29 mouse cellular contexts compared by ENCODE assay signal in genomic region chr3:32512686-32513284, GRCm38 (mm10). TPM values are rescaled to one million over a fixed set of nuclear protein-coding genes. Genes with fewer than 3 reads are reported as not detected.
DNase-seq lines count a peak whose midpoint lies in the region; ATAC-seq and TF ChIP-seq lines count a peak whose summit lies in the region.
"Had no signal": no experiment of that assay in that cellular context is flagged by ENCODE, and none has a peak within 500 bp of the region (broad histone marks: within the 10 kb centered on the region; RNA-seq: fewer than 3 reads in every experiment).

No protein-coding gene starts in this region.

- no peak for TF ChIP-seq CTCF in MEL (IDR thresholded peaks at IDR 0.05 in 2 of 3, conservative IDR thresholded peaks at IDR 0.05 in 1 of 3; ENCODE audit: control insufficient read depth in 1 of 3, insufficient read depth in 1 of 3, low read depth in 2 of 3, low read length in 3 of 3, poor library complexity in 1 of 3, severe bottlenecking in 1 of 3)

- no peak for TF ChIP-seq RAD21 in MEL (IDR thresholded peaks at IDR 0.05; ENCODE audit: low read depth, low read length)

- H3K4me3 ChIP-seq in MEL (ENCODE audit: control insufficient read depth in 1 of 2, insufficient read depth in 1 of 2, low read depth in 2 of 2, low read length in 2 of 2): peak overlapping the region in 1 of 2 experiments; percentile 53; a peak in 1 of 4 replicates
- peak overlapping the region; percentile 24; the same call in 1 of the 2 replicates for H3K4me3 ChIP-seq in liver, embryonic 11.5 days (ENCODE audit: low read depth, low read length)
- peak overlapping the region; percentile 26 for H3K4me3 ChIP-seq in liver, embryonic 16.5 days (ENCODE audit: low read depth, low read length)
- H3K4me3 ChIP-seq: embryonic facial prominence, embryonic 10.5 days; embryonic facial prominence, embryonic 15.5 days; gastrocnemius, adult 2 months; hindbrain, embryonic 13.5 days; left cerebral cortex, adult 2 months; limb, embryonic 13.5 days; neural tube, embryonic 13.5 days had no signal

- H3K4me2 ChIP-seq in liver, embryonic 11.5 days: peak overlapping the region; percentile 83
- H3K4me2 ChIP-seq in liver, embryonic 16.5 days (ENCODE audit: low read depth, low read length): peak overlapping the region; percentile 97
- H3K4me2 ChIP-seq: embryonic facial prominence, embryonic 15.5 days had no signal

- peak overlapping the region; percentile 5; the same call in 1 of the 2 replicates for H3K27ac ChIP-seq in MEL (ENCODE audit: control insufficient read depth, low read depth, low read length)
- peak overlapping the region; percentile 88 for H3K27ac ChIP-seq in liver, embryonic 11.5 days (ENCODE audit: low read depth, low read length)
- peak overlapping the region; percentile 93 for H3K27ac ChIP-seq in liver, embryonic 16.5 days (ENCODE audit: low read length)
- H3K27ac ChIP-seq: embryonic facial prominence, embryonic 10.5 days; embryonic facial prominence, embryonic 15.5 days; gastrocnemius, adult 2 months; heart, embryonic 10.5 days; hindbrain, embryonic 13.5 days; left cerebral cortex, adult 2 months; limb, embryonic 13.5 days; midbrain, embryonic 13.5 days; neural tube, embryonic 13.5 days had no signal

- no peaks in the 10 kb centered on the region for H3K9me3 ChIP-seq in MEL (replicated peaks; ENCODE audit: insufficient read depth, low read length)
- no peaks in the 10 kb centered on the region for H3K9me3 ChIP-seq in liver, embryonic 11.5 days (ENCODE audit: control insufficient read depth, low read length)
- H3K9me3 ChIP-seq in liver, embryonic 16.5 days (replicated peaks; ENCODE audit: control insufficient read depth, low read length): no peaks in the 10 kb centered on the region
- H3K9me3 ChIP-seq: embryonic facial prominence, embryonic 10.5 days; embryonic facial prominence, embryonic 15.5 days; heart, embryonic 10.5 days; hindbrain, embryonic 13.5 days; limb, embryonic 13.5 days; midbrain, embryonic 13.5 days; neural tube, embryonic 13.5 days had no signal

- H3K79me2 ChIP-seq in MEL (ENCODE audit: control insufficient read depth, insufficient read depth, low read length, poor library complexity): peaks cover 23% of the 10 kb centered on the region

- peak in 1 of 2 experiments; percentile 45; a peak in 1 of 4 replicates for TF ChIP-seq EP300 in MEL (IDR thresholded peaks at IDR 0.05; ENCODE audit: low read depth in 1 of 2, low read length in 2 of 2)

- H3K9ac ChIP-seq in MEL (ENCODE audit: control insufficient read depth, low read depth, low read length, poor library complexity, severe bottlenecking): peak overlapping the region; percentile 9; the same call in 1 of the 2 replicates
- peak overlapping the region; percentile 51 for H3K9ac ChIP-seq in liver, embryonic 11.5 days (ENCODE audit: low read depth, low read length)
- H3K9ac ChIP-seq in liver, embryonic 16.5 days (ENCODE audit: low read depth, low read length): peak overlapping the region; percentile 44
- H3K9ac ChIP-seq: embryonic facial prominence, embryonic 15.5 days; hindbrain, embryonic 13.5 days; limb, embryonic 13.5 days; midbrain, embryonic 13.5 days had no signal

- H3K4me1 ChIP-seq in MEL (ENCODE audit: control insufficient read depth in 1 of 2, insufficient read depth in 2 of 2, low read length in 2 of 2): peaks cover 14 to 18% of the 10 kb centered on the region in 2 experiments
- peaks cover 4% of the 10 kb centered on the region for H3K4me1 ChIP-seq in liver, embryonic 11.5 days (replicated peaks; ENCODE audit: control insufficient read depth, insufficient read depth, low read length)
- H3K4me1 ChIP-seq in liver, embryonic 16.5 days (ENCODE audit: control insufficient read depth, low read depth, low read length): peaks cover 35% of the 10 kb centered on the region

- WGBS in liver, embryonic 11.5 days: 63% methylated on average over 7 of the region's 7 CpGs
- WGBS in liver, embryonic 16.5 days (ENCODE audit: insufficient replicate concordance): 30% methylated on average over 7 of the region's 7 CpGs

- no peak for TF ChIP-seq POLR2A in MEL (IDR thresholded peaks at IDR 0.05; ENCODE audit: control insufficient read depth in 1 of 2, insufficient read depth in 1 of 2, low read depth in 1 of 2, low read length in 2 of 2, poor library complexity in 1 of 2)

- H3K36me3 ChIP-seq in MEL (ENCODE audit: control insufficient read depth in 1 of 2, insufficient read depth in 2 of 2, low read length in 2 of 2): peaks cover 6 to 20% of the 10 kb centered on the region in 2 experiments
- H3K36me3 ChIP-seq in liver, embryonic 11.5 days (ENCODE audit: control insufficient read depth, insufficient read depth, low read length): peaks cover 17% of the 10 kb centered on the region
- peaks cover 7% of the 10 kb centered on the region for H3K36me3 ChIP-seq in liver, embryonic 16.5 days (ENCODE audit: control insufficient read depth, insufficient read depth)

- DNase-seq in MEL (ENCODE audit: low read depth, low spot score): peak; percentile 52
- peak; percentile 50 for DNase-seq in c-Kit-positive CD71-positive TER-119-negative erythroid progenitor cells, embryonic 14.5 days (ENCODE audit: low read depth)
- DNase-seq in liver, embryonic 11.5 days (ENCODE audit: low spot score): no peak
- no peak for DNase-seq in left cerebral cortex, adult 8-10 months (ENCODE audit: low spot score in 2 of 2)
- DNase-seq in gastrocnemius, postnatal 25 days: no peak
- DNase-seq: adrenal gland, postnatal 10 days; B cell, adult 2 months; cerebellum, adult 18-20 months; cerebellum, postnatal 14 days; gastrocnemius, adult 2 months; heart, postnatal 4 days; kidney, postnatal 14 days; lung, adult 2 months; thymus, adult 2 months; thymus, postnatal 36 days had no signal

- no peak for ATAC-seq in liver, embryonic 11.5 days (replicated peaks; ENCODE audit: low FRiP score)
- ATAC-seq in liver, embryonic 16.5 days (ENCODE audit: low read depth): no peak
- no peak for ATAC-seq in inflammation-experienced regulatory T-cells, adult 6 months
- ATAC-seq: forebrain, embryonic 14.5 days; intestine, postnatal 0 days; midbrain, embryonic 13.5 days had no signal

- H3K27me3 ChIP-seq in MEL (ENCODE audit: control insufficient read depth in 1 of 2, insufficient read depth in 2 of 2, low read length in 2 of 2): no peaks in the 10 kb centered on the region
- H3K27me3 ChIP-seq in liver, embryonic 11.5 days (replicated peaks; ENCODE audit: control insufficient read depth, insufficient read depth, low read length): no peaks in the 10 kb centered on the region
- no peaks in the 10 kb centered on the region for H3K27me3 ChIP-seq in liver, embryonic 16.5 days (ENCODE audit: control insufficient read depth, insufficient read depth, low read depth, low read length)
- H3K27me3 ChIP-seq: embryonic facial prominence, embryonic 15.5 days; hindbrain, embryonic 13.5 days; limb, embryonic 13.5 days; midbrain, embryonic 13.5 days; neural tube, embryonic 13.5 days had no signal

TF ChIP-seq in MEL, 35 proteins besides CTCF, POLR2A, EP300 and RAD21 (continues in another document):
- TF ChIP-seq KAT2A (conservative IDR thresholded peaks at IDR 0.05; ENCODE audit: low read depth, low read length) (no peak), UBTF (IDR thresholded peaks at IDR 0.05; ENCODE audit: borderline replicate concordance, insufficient read depth, low read depth, low read length) (no peak), USF1 (IDR thresholded peaks at IDR 0.05; ENCODE audit: low read depth, low read length) (peak; percentile 52; the same call in 1 of the 2 replicates), TCF12 (IDR thresholded peaks at IDR 0.05; ENCODE audit: low read depth, low read length) (no peak), MYC (IDR thresholded peaks at IDR 0.05; ENCODE audit: low read depth, low read length) (no peak), NRF1 (IDR thresholded peaks at IDR 0.05; ENCODE audit: insufficient read depth, low read depth, low read length, poor library complexity, severe bottlenecking) (no peak), MAX (IDR thresholded peaks at IDR 0.05; ENCODE audit: low read length) (no peak), MXI1 (IDR thresholded peaks at IDR 0.05; ENCODE audit: low read depth, low read length) (peak; percentile 59; the same call in 1 of the 2 replicates), TBP (IDR thresholded peaks at IDR 0.05; ENCODE audit: low read depth, low read length) (no peak), ELF1 (IDR thresholded peaks at IDR 0.05; ENCODE audit: low read depth, low read length) (no peak)

RNA-seq across cellular contexts. Expression of gene Zfp639, which starts 2.7 kb away (rescaled TPM):
- 34.1 and 34.5 TPM in 2 replicates for total RNA-seq in MEL (2012; rRNA removed)
- 100 to 1,000 TPM in 1 of 2 experiments, 10 to 100 TPM in 1; 35.4 to 302 TPM for polyA plus RNA-seq in MEL (2012; ENCODE audit: insufficient read depth in 1 of 2, insufficient read length in 2 of 2, low read depth in 1 of 2, low replicate concordance in 2 of 2, missing spikeins in 1 of 2)
- polyA plus RNA-seq in liver, embryonic 11.5 days (2014; fragmentation: Nextera tagmentation; extraction: Ambion mirVana): 56.5 and 59.8 TPM in 2 replicates
- 15.0 and 16.2 TPM in 2 replicates for polyA plus RNA-seq in liver, embryonic 16.5 days (2015; fragmentation: Nextera tagmentation; extraction: Ambion mirVana)
- 10 to 100 TPM; 26.7 to 28.3 (median 28.1) TPM for polyA plus RNA-seq in inflammation-experienced regulatory T-cells, adult 6 months (2017; shearing (Covaris generic))
- total RNA-seq in left cerebral cortex, adult 8-10 months (2022): 10 to 100 TPM; 35.3 to 42.7 (median 39.7) TPM
- total RNA-seq in gastrocnemius, postnatal 25 days (2021): 10 to 100 TPM; 20.6 to 26.3 TPM

RNA-seq across cellular contexts. Expression of gene Mfn1, which starts 16.5 kb away (rescaled TPM):
- total RNA-seq in MEL (2012; rRNA removed): 20.8 and 25.5 TPM in 2 replicates
- polyA plus RNA-seq in MEL (2012; ENCODE audit: insufficient read depth in 1 of 2, insufficient read length in 2 of 2, low read depth in 1 of 2, low replicate concordance in 2 of 2, missing spikeins in 1 of 2): 10 to 100 TPM in 1 of 2 experiments, not detected in 1; 29.4 TPM
- polyA plus RNA-seq in liver, embryonic 11.5 days (2014; fragmentation: Nextera tagmentation; extraction: Ambion mirVana): 32.7 and 36.6 TPM in 2 replicates
- polyA plus RNA-seq in liver, embryonic 16.5 days (2015; fragmentation: Nextera tagmentation; extraction: Ambion mirVana): 16.3 and 17.0 TPM in 2 replicates
- 10 to 100 TPM; 10.9 to 15.6 (median 13.2) TPM for polyA plus RNA-seq in inflammation-experienced regulatory T-cells, adult 6 months (2017; shearing (Covaris generic))
- total RNA-seq in left cerebral cortex, adult 8-10 months (2022): 100 to 1,000 TPM in 2 of 4 experiments, 10 to 100 TPM in 2; 93.5 to 111 (median 104) TPM
- 100 to 1,000 TPM; 184 to 204 TPM for total RNA-seq in gastrocnemius, postnatal 25 days (2021)

RNA-seq across cellular contexts. Expression of gene Kcnmb3, which starts 20.8 kb away (rescaled TPM):
- total RNA-seq in MEL (2012; rRNA removed): not detected in 2 replicates
- not detected for polyA plus RNA-seq in MEL (2012; ENCODE audit: insufficient read depth in 1 of 2, insufficient read length in 2 of 2, low read depth in 1 of 2, low replicate concordance in 2 of 2, missing spikeins in 1 of 2)
- 0.29 TPM in 1 of 2 replicates, not detected in the other for polyA plus RNA-seq in liver, embryonic 11.5 days (2014; fragmentation: Nextera tagmentation; extraction: Ambion mirVana)
- polyA plus RNA-seq in liver, embryonic 16.5 days (2015; fragmentation: Nextera tagmentation; extraction: Ambion mirVana): not detected in 2 replicates
- polyA plus RNA-seq in inflammation-experienced regulatory T-cells, adult 6 months (2017; shearing (Covaris generic)): 1 to 10 TPM in 1 of 3 experiments, under 1 TPM in 2; 0.33 to 1.2 (median 0.85) TPM
- under 1 TPM; 0.37 to 0.82 (median 0.53) TPM for total RNA-seq in left cerebral cortex, adult 8-10 months (2022)
- not detected for total RNA-seq in gastrocnemius, postnatal 25 days (2021)
- total RNA-seq: gastrocnemius, adult 2 months; left cerebral cortex, adult 2 months; megakaryocyte progenitor cell, adult 5-6 weeks had no signal
- polyA plus RNA-seq: forebrain, embryonic 14.5 days; heart, embryonic 10.5 days; hindbrain, embryonic 13.5 days; kidney, embryonic 14.5 days; lung, adult 2 months had no signal

Comparison
In these comparisons a context has a peak if more than half of its experiments do, and no peak if none do; other contexts are left out.
1. DNase-seq: peak in MEL (single experiment) and c-Kit-positive CD71-positive TER-119-negative erythroid progenitor cells, embryonic 14.5 days (single experiment); none in liver, embryonic 11.5 days (single experiment), left cerebral cortex, adult 8-10 months (0 of 2) and gastrocnemius, postnatal 25 days (single experiment).
2. H3K27ac ChIP-seq: peak in every context shown above with its lines; median percentile 93 in liver, embryonic 16.5 days; 88 in liver, embryonic 11.5 days; 5 in MEL.
3. Peak in every context shown above with its lines, with median percentiles within 50 percentile points of each other: H3K9ac ChIP-seq.